Mouse (Mus musculus) MEL (cell line): ENCODE results near the gene Palmd. TPM values are rescaled to one million over a fixed set of nuclear protein-coding genes. Genes with fewer than 3 reads are reported as not detected.

Experiments
- DNase-seq: peaks from one replicate; pipeline ENCODE4 v3.0.0; 2011; ENCODE audit warnings: low read depth, low spot score
- H3K27ac ChIP-seq: 2 replicates; pipeline ENCODE4 v1.5.1; 2012; ENCODE audit warnings: low read depth, mild to moderate bottlenecking, control low read depth, low read length, moderate library complexity; ENCODE audit not compliant: control insufficient read depth
- H3K27me3 ChIP-seq, 2 experiments: fragments of 150-350 bp in 1 of 2; sonication (generic) in 1 of 2; 2 replicates each; pipeline ENCODE4 v1.6.1; 2012; ENCODE audit warnings: low read length in 2 of 2, mild to moderate bottlenecking in 2 of 2, improper control_type of control experiment in 1 of 2, moderate library complexity in 1 of 2; ENCODE audit not compliant: insufficient read depth in 2 of 2, control insufficient read depth in 1 of 2
- H3K36me3 ChIP-seq, 2 experiments: 2 replicates each; pipeline ENCODE4 v1.6.1; 2012 to 2014; ENCODE audit warnings: low read length in 2 of 2, improper control_type of control experiment in 1 of 2, inconsistent platforms in 1 of 2, mild to moderate bottlenecking in 1 of 2; ENCODE audit not compliant: insufficient read depth in 2 of 2, control insufficient read depth in 1 of 2
- H3K4me1 ChIP-seq, 2 experiments: fragments of 150-350 bp in 1 of 2; sonication (generic) in 1 of 2; 2 replicates each; pipeline ENCODE4 v1.6.1; 2012; ENCODE audit warnings: low read length in 2 of 2, improper control_type of control experiment in 1 of 2, mild to moderate bottlenecking in 1 of 2; ENCODE audit not compliant: insufficient read depth in 2 of 2, control insufficient read depth in 1 of 2
- H3K4me3 ChIP-seq, 2 experiments: fragments of 150-350 bp in 1 of 2; sonication (generic) in 1 of 2; 2 replicates each; pipeline ENCODE4 v1.5.1; 2012; ENCODE audit warnings: low read depth in 2 of 2, low read length in 2 of 2, mild to moderate bottlenecking in 2 of 2, moderate library complexity in 2 of 2, control low read depth in 1 of 2, improper control_type of control experiment in 1 of 2; ENCODE audit not compliant: control insufficient read depth in 1 of 2, insufficient read depth in 1 of 2
- H3K79me2 ChIP-seq: 2 replicates; pipeline ENCODE4 v1.6.1; 2012; ENCODE audit warnings: mild to moderate bottlenecking, low read length, moderate library complexity; ENCODE audit not compliant: control insufficient read depth, poor library complexity, insufficient read depth
- H3K9ac ChIP-seq: 2 replicates; pipeline ENCODE4 v1.6.1; 2012; ENCODE audit warnings: low read depth, mild to moderate bottlenecking, control low read depth, low read length, moderate library complexity; ENCODE audit not compliant: control insufficient read depth, poor library complexity, severe bottlenecking
- H3K9me3 ChIP-seq: fragments of 150-350 bp; sonication (generic); replicated peaks from 2 replicates; pipeline ENCODE4 v1.6.1; 2012; ENCODE audit warnings: mild to moderate bottlenecking, low read length, improper control_type of control experiment, moderate library complexity; ENCODE audit not compliant: insufficient read depth
- BHLHE40 ChIP-seq: IDR thresholded peaks from 2 replicates; pipeline ENCODE4 v1.6.1; 2012; ENCODE audit warnings: low read depth, mild to moderate bottlenecking, inconsistent platforms, low read length, improper control_type of control experiment, borderline replicate concordance
- CHD1 ChIP-seq: IDR thresholded peaks from 2 replicates; pipeline ENCODE4 v1.6.1; 2012; ENCODE audit warnings: low read depth, mild to moderate bottlenecking, inconsistent platforms, low read length, improper control_type of control experiment
- ELF1 ChIP-seq: IDR thresholded peaks from 2 replicates; pipeline ENCODE4 v1.6.1; 2014; ENCODE audit warnings: low read depth, mild to moderate bottlenecking, inconsistent platforms, low read length, improper control_type of control experiment, moderate library complexity
- EP300 ChIP-seq, 2 experiments: IDR thresholded peaks; 2 replicates each; pipeline ENCODE4 v1.6.1; 2011; ENCODE audit warnings: improper control_type of control experiment in 2 of 2, low read length in 2 of 2, low read depth in 1 of 2, mild to moderate bottlenecking in 1 of 2
- GABPA ChIP-seq: IDR thresholded peaks from 2 replicates; pipeline ENCODE4 v1.6.1; 2012; ENCODE audit warnings: low read depth, mild to moderate bottlenecking, inconsistent platforms, low read length, improper control_type of control experiment, moderate library complexity
- HCFC1 ChIP-seq: IDR thresholded peaks from 2 replicates; pipeline ENCODE4 v1.6.1; 2012; ENCODE audit warnings: low read depth, mild to moderate bottlenecking, inconsistent platforms, low read length, improper control_type of control experiment, moderate library complexity
- JUND ChIP-seq: IDR thresholded peaks from 2 replicates; pipeline ENCODE4 v1.6.1; 2011; ENCODE audit warnings: low read depth, mild to moderate bottlenecking, improper control_type of control experiment, low read length
- KAT2A ChIP-seq: conservative IDR thresholded peaks from 2 replicates; pipeline ENCODE4 v1.6.1; 2012; ENCODE audit warnings: low read depth, low read length, improper control_type of control experiment, inconsistent platforms
- MAFK ChIP-seq: IDR thresholded peaks from 2 replicates; pipeline ENCODE4 v1.6.1; 2011; ENCODE audit warnings: low read depth, mild to moderate bottlenecking, low read length, improper control_type of control experiment, borderline replicate concordance
- MAX ChIP-seq: IDR thresholded peaks from 2 replicates; pipeline ENCODE4 v1.6.1; 2011; ENCODE audit warnings: low read length, improper control_type of control experiment
- MXI1 ChIP-seq: IDR thresholded peaks from 2 replicates; pipeline ENCODE4 v1.6.1; 2011; ENCODE audit warnings: mild to moderate bottlenecking, low read depth, low read length, improper control_type of control experiment
- MYB ChIP-seq: IDR thresholded peaks from 2 replicates; pipeline ENCODE4 v1.6.1; 2011; ENCODE audit warnings: mild to moderate bottlenecking, low read depth, low read length, improper control_type of control experiment
- MYC ChIP-seq: IDR thresholded peaks from 2 replicates; pipeline ENCODE4 v1.6.1; 2011; ENCODE audit warnings: low read depth, mild to moderate bottlenecking, low read length, improper control_type of control experiment, moderate library complexity
- NELFE ChIP-seq: IDR thresholded peaks from 2 replicates; pipeline ENCODE4 v1.6.1; 2011; ENCODE audit warnings: low read depth, low read length, improper control_type of control experiment
- POLR2AphosphoS2 ChIP-seq: IDR thresholded peaks from 2 replicates; pipeline ENCODE4 v1.6.1; 2011; ENCODE audit warnings: low read length, improper control_type of control experiment
- RAD21 ChIP-seq: IDR thresholded peaks from 2 replicates; pipeline ENCODE4 v1.6.1; 2011; ENCODE audit warnings: mild to moderate bottlenecking, low read depth, low read length, improper control_type of control experiment
- SIN3A ChIP-seq: IDR thresholded peaks from 2 replicates; pipeline ENCODE4 v1.6.1; 2012; ENCODE audit warnings: low read length, improper control_type of control experiment, inconsistent platforms
- SMC3 ChIP-seq: IDR thresholded peaks from 2 replicates; pipeline ENCODE4 v1.6.1; 2011; ENCODE audit warnings: low read depth, low read length, improper control_type of control experiment
- TAL1 ChIP-seq: IDR thresholded peaks from 2 replicates; pipeline ENCODE4 v1.6.1; 2012; ENCODE audit warnings: mild to moderate bottlenecking, inconsistent platforms, low read length, moderate library complexity, mixed read lengths
- TCF12 ChIP-seq: IDR thresholded peaks from 2 replicates; pipeline ENCODE4 v1.6.1; 2014; ENCODE audit warnings: low read depth, mild to moderate bottlenecking, inconsistent platforms, low read length, improper control_type of control experiment, moderate library complexity
- USF1 ChIP-seq: IDR thresholded peaks from 2 replicates; pipeline ENCODE4 v1.6.1; 2014; ENCODE audit warnings: low read depth, mild to moderate bottlenecking, inconsistent platforms, low read length, improper control_type of control experiment, moderate library complexity
- ZC3H11A ChIP-seq: IDR thresholded peaks from 2 replicates; pipeline ENCODE4 v1.6.1; 2012; ENCODE audit warnings: low read depth, mild to moderate bottlenecking, inconsistent platforms, low read length, improper control_type of control experiment
- ZKSCAN1 ChIP-seq: IDR thresholded peaks from 2 replicates; pipeline ENCODE4 v1.6.1; 2012; ENCODE audit warnings: low read depth, mild to moderate bottlenecking, inconsistent platforms, low read length, improper control_type of control experiment, moderate library complexity
- ZMIZ1 ChIP-seq: IDR thresholded peaks from 2 replicates; pipeline ENCODE4 v1.6.1; 2012; ENCODE audit warnings: low read depth, mild to moderate bottlenecking, inconsistent platforms, low read length, improper control_type of control experiment, moderate library complexity
- ZNF384 ChIP-seq: IDR thresholded peaks from 2 replicates; pipeline ENCODE4 v1.6.1; 2012; ENCODE audit warnings: low read depth, mild to moderate bottlenecking, inconsistent platforms, low read length, improper control_type of control experiment
- polyA plus RNA-seq, 2 experiments: library from polyadenylated mRNA; stranded (reverse) in 1 of 2; unstranded in 1 of 2; fragments of >175 nt in 1 of 2; fragments of >200 nt in 1 of 2; gene quantifications; 2 replicates each; pipeline versions ENCODE4 v1.2.1 to v1.2.4; 2012; ENCODE audit warnings: low replicate concordance in 2 of 2, low read depth in 1 of 2; ENCODE audit not compliant: insufficient read length in 2 of 2, insufficient read depth in 1 of 2, missing spikeins in 1 of 2
- total RNA-seq: library from RNA; depleted of rRNA; stranded (reverse); fragments of 300-350 nt; gene quantifications from 2 replicates; pipeline ENCODE4 v1.2.3, GENCODE M21; 2012

Palmd gene
- total and polyA plus RNA-seq, 3 experiments, result 0.08 TPM; not detected in 2

- no peaks in the 10 kb centered on the region for H3K4me1 ChIP-seq
- H3K27me3 ChIP-seq, result peaks cover 0 to 4% of the 10 kb centered on the region in 2 experiments; a peak in 3 of 4 replicates
- no peaks in the 10 kb centered on the region for H3K9me3 ChIP-seq
- TF ChIP-seq ELF1, result no peak
- no peak for TF ChIP-seq HCFC1
- TF ChIP-seq BHLHE40, result no peak
- no peak for TF ChIP-seq MYC
- no peak for TF ChIP-seq MAX
- no peak for TF ChIP-seq RAD21
- TF ChIP-seq NELFE, result no peak
- TF ChIP-seq ZNF384, result no peak
- H3K79me2 ChIP-seq, result no peaks in the 10 kb centered on the region
- H3K36me3 ChIP-seq, result no peaks in the 10 kb centered on the region
- H3K27ac ChIP-seq, result no peak overlapping the region
- no peak overlapping the region for H3K9ac ChIP-seq
- no peak overlapping the region for H3K4me3 ChIP-seq
- DNase-seq, result no peak
These were observed 18.1 kb downstream of the Palmd start for GRCm38 (mm10) chr3:116950665-116951115.

- no peak for TF ChIP-seq TCF12
- no peak for TF ChIP-seq MAFK
- TF ChIP-seq ZC3H11A, result no peak
- TF ChIP-seq TAL1, result no peak
- no peak for TF ChIP-seq SMC3
- no peak for TF ChIP-seq KAT2A
- no peak for TF ChIP-seq POLR2AphosphoS2
- no peak for TF ChIP-seq JUND
- no peak for TF ChIP-seq USF1
- no peak for TF ChIP-seq CHD1
- TF ChIP-seq ZKSCAN1, result no peak
- TF ChIP-seq GABPA, result no peak
- no peak for TF ChIP-seq HCFC1
- TF ChIP-seq EP300 (IDR thresholded peaks at IDR 0.05; ENCODE audit: low read depth in 1 of 2, low read length in 2 of 2), result no peak
- TF ChIP-seq MXI1, result no peak
- TF ChIP-seq MYC, result no peak
- TF ChIP-seq MYB, result no peak
- no peak for TF ChIP-seq SIN3A
- TF ChIP-seq BHLHE40, result no peak
- TF ChIP-seq ZMIZ1, result no peak
These were observed 22.3 kb downstream of the Palmd start for GRCm38 (mm10) chr3:116946476-116946875.

More at GRCm38 (mm10) chr3:116946476-116946875, 22.3 kb downstream of the Palmd start:
- Histone ChIP-seq H3K9me3 (no peaks in the 10 kb centered on the region), H3K4me1 (no peaks in the 10 kb centered on the region), H3K36me3 (no peaks in the 10 kb centered on the region), H3K4me3 (no peak overlapping the region), H3K79me2 (no peaks in the 10 kb centered on the region), H3K9ac (no peak overlapping the region), H3K27ac (no peak overlapping the region), H3K27me3 (peaks cover 9 to 11% of the 10 kb centered on the region in 2 experiments)
- no peak for DNase-seq
